Mouse (Mus musculus): ENCODE measurements around the gene Zfp385b.

Zfp385b gene

DNA sequence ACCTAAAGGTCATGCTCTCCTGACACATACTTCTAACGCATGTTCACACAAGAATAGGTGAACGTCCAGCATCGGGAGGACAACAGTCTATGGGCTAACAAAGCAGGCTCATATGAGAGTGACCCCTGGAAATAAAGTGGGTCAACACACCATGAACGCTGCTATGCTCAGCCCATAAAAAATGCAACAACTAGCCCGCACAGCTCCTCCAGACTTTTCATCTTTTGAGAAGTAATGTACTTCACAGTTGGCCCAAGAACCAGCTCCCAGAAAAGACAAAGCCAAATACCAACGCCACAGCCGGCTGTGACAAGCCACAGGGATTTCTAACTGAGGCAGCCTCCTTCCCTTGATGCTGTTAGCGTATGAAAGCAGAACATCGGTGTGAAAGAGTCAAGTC, 112.3 kb downstream of the Zfp385b start:
- DNase-seq (ENCODE audit: low spot score in 2 of 2) = no peak

DNA sequence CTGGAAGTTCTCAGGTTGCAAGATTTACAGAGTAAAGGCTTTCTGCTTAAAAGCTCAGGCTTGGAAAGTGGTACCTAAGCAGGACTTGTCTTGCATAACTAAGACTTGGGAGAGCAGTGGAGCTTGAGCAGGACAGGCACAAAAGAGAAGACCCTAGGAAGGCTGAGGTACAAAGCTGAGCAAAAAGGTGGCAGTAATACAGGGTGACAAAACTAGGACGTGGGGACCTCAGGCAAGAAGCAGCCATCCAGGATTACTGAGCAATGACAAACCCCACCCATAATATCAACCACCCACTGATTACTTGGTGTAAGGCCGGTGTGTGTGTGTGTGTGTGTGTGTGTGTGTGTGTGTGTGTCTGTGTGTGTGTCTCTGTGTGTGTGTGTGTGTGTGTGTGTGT, 114.0 kb downstream of the Zfp385b start:
- DNase-seq (ENCODE audit: low spot score in 2 of 2) = no peak

- DNase-seq (ENCODE audit: low spot score in 2 of 2) = peak; percentile 45 to 46
Observed at GRCm38 (mm10) chr2:77703080-77703479, 116.4 kb downstream of the Zfp385b start.

DNA sequence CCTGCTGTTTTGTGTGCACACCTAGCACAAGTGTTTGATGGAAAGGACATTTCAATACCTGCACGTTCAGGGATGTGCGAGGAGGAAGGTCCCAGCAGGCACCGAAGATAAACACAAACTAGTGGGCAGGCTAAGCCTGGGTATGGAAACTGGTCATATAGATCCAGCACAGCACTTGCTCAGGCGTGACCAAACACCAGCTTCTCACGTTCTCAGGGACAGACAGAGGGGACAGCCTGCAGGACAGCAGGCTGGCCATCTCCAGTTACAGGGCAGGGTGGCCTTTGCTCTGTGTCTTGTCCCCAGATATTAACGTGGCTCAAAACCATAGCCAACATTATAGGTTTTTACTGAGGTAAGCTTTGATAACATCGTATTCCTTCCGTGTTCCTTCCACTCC, 128.3 kb downstream of the Zfp385b start:
- no peak for DNase-seq (ENCODE audit: low spot score in 2 of 2)

- DNase-seq (ENCODE audit: low spot score in 2 of 2) = no peak
Observed at GRCm38 (mm10) chr2:77690316-77690715, 129.1 kb downstream of the Zfp385b start.

DNA sequence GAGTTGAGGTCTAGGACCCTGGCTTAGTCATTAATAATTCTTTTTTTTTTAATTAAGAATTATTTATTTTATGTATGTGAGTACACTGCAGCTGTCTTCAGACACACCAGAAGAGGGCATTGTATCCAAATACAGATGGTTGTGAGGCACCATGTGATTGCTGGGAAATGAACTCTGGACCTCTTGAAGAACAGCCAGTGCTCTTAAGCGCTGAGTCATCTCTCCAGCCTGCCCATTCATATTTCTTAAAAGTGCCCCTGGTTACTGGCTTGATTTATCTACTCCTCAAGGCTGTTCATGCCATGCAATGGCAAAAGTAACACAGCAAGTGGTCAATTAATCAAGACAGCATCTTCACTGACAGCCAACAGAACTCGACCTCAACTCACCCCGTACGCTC, 130.8 kb downstream of the Zfp385b start:
- DNase-seq (ENCODE audit: low spot score in 2 of 2) = no peak

- no peak for DNase-seq (ENCODE audit: low spot score in 2 of 2)
Observed at GRCm38 (mm10) chr2:77684088-77684487, 135.4 kb downstream of the Zfp385b start.

- DNase-seq (ENCODE audit: low spot score in 2 of 2) = no peak
Observed at GRCm38 (mm10) chr2:77682205-77682604, 137.2 kb downstream of the Zfp385b start.

- no peak for DNase-seq (ENCODE audit: low spot score in 2 of 2)
Observed at GRCm38 (mm10) chr2:77681741-77682140, 137.7 kb downstream of the Zfp385b start.

- DNase-seq (ENCODE audit: low spot score in 2 of 2) = no peak
Observed at GRCm38 (mm10) chr2:77673770-77674169, 145.7 kb downstream of the Zfp385b start.

- DNase-seq (ENCODE audit: low spot score in 2 of 2) = no peak
Observed at GRCm38 (mm10) chr2:77672215-77672905, 147.1 kb downstream of the Zfp385b start.

GRCm38 (mm10) chr2:77662171-77662570, 157.3 kb downstream of the Zfp385b start:
- DNase-seq (ENCODE audit: low spot score in 2 of 2) = no peak

DNA sequence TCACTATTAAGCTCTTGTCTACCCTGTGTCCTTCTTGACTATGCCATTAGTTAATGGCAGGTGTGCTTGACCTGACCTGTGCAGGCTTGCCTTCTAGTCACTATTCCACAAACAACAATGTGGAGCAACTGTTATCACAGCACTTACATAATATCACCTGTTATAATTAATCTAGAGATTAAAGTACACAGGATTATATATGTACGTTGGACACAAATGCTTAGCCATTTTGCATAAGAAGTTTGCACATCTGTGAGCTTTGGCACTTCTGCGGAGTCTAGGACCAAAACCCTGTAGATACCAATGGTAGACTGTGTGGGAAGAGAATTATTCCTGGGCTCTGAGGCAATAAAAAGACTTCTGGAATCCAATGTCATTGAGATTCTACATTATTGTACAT, 165.8 kb downstream of the Zfp385b start:
- no peak for DNase-seq (ENCODE audit: low spot score in 2 of 2)

DNA sequence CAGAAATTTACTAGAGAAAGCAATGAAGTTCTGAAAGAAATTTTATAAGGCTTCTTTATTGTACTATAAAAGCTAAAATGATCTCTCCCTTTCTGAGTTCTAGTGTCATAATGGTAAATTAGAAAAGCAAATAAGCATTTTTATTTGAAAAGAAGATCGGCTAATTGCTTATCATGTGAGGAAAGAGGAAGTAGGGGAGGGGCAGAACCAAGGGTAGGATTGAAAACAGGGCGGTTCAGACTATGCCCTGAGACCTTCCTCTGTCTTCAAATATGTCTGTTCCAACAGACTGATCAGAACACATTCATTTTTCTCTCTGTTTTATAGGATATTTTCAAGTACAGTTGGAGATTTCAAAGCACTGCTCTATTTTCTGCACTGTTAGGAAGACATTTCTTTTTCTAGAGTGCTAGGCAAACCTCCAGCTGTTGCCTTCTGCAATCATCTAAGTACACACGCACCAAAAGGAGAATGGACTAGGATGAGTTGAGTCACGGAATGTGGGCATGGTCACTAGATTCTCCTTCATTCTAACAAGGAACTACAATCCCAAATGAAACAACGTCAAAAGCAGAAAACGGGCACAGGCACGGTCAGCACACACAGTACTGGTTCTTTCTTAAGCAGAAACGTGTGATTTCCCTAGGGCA, 177.8 kb downstream of the Zfp385b start:
- DNase-seq (ENCODE audit: low spot score in 2 of 2) = no peak

GRCm38 (mm10) chr2:77639993-77640392, 179.4 kb downstream of the Zfp385b start:
- no peak for DNase-seq (ENCODE audit: low spot score in 2 of 2)

- DNase-seq (ENCODE audit: low spot score in 2 of 2) = no peak
Observed at GRCm38 (mm10) chr2:77631606-77632005, 187.8 kb downstream of the Zfp385b start.

DNA sequence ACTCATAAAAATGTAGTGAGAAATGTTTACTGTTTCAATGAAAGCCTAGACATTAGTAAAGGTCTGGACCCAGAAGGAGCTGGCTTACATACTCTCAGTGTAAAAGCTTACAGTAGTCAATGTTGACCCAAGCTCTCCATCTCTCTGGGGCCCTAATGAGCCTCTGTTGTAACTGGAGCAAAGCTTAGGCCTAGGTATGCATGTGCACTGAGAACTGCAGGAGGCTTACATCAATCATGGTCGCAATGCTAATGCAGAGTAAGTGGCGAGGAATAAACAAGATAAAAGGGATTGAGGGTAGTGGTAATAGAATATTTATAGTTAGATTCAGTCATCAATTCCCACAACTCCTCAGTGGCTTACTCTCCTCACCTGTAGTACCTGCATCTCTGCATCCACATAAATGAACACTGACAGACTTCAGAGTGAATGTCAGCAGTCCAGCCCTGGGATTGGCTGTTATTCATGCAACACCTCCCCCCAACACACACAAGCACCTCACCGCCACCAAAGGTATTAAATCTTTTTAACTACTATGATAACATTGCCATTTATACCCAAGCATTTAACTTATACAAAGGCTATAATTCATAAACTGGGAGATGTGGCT, 191.7 kb downstream of the Zfp385b start:
- no peak for DNase-seq (ENCODE audit: low spot score in 2 of 2)

- no peak for DNase-seq (ENCODE audit: low spot score in 2 of 2)
Observed at GRCm38 (mm10) chr2:77618686-77619085, 200.8 kb downstream of the Zfp385b start.

DNA sequence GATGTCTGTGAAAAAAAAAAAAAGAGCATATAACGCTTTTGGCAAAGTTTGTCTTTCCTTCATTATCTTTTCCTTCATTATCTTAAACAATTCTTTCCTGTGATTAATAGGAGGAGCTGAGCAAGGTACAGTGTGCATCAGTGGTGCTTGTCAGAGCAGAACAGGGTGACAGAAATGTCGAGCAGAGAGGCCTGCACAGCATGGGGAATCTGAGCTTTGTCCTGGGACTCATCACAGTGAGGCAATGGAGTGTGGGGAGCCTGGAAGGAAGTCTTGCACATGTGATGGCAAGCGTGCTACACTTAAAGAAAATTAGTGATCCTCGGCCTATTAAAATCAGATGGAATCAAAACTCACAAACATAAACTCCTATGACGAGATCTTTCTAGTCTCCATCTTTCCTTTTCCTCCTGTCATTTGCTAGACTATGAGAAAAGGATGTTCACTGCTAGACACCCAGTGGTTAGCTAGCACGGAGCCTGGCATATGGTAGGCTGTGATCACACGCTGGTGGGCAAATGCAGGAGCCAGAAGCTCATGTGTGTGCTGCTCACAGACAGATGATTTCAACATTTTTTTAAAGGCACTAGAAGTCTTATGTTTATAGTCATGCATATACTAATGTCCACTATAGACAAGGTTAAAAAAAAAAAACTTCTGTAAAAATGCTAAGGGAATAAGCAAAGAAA, 209.0 kb downstream of the Zfp385b start:
- no peak for DNase-seq (ENCODE audit: low spot score in 2 of 2)

- DNase-seq (ENCODE audit: low spot score in 2 of 2) = no peak
Observed at GRCm38 (mm10) chr2:77609452-77609851, 210.0 kb downstream of the Zfp385b start.

- no peak for DNase-seq (ENCODE audit: low spot score in 2 of 2)
Observed at GRCm38 (mm10) chr2:77608666-77609065, 210.8 kb downstream of the Zfp385b start.

- DNase-seq (ENCODE audit: low spot score in 2 of 2) = no peak
Observed at GRCm38 (mm10) chr2:77593461-77593860, 226.0 kb downstream of the Zfp385b start.

DNA sequence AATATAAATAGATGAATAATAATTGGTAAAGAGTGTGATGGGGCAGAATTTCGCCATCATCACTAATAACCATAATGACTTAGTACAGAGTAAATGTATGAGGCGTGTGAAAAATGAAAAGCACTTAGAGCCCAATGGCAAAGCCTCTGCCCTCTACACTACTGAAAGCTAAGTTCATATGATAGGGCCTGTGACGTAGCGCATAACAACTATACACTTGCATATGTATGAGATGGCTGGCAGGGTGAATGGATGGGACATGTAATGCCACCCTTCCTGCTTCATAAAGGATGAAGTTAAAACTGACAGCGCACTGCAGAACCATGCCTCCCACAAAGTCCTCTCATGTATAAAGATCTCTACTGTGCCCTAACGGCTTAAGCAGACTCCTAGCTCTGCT, 226.9 kb downstream of the Zfp385b start:
- DNase-seq (ENCODE audit: low spot score in 2 of 2) = no peak
